Mouse (Mus musculus): ENCODE data around the gene Mfsd12.
A peak's percentile ranks its signal among the peaks of the same experiment; 100 is the strongest.

The Mfsd12 gene

DNA sequence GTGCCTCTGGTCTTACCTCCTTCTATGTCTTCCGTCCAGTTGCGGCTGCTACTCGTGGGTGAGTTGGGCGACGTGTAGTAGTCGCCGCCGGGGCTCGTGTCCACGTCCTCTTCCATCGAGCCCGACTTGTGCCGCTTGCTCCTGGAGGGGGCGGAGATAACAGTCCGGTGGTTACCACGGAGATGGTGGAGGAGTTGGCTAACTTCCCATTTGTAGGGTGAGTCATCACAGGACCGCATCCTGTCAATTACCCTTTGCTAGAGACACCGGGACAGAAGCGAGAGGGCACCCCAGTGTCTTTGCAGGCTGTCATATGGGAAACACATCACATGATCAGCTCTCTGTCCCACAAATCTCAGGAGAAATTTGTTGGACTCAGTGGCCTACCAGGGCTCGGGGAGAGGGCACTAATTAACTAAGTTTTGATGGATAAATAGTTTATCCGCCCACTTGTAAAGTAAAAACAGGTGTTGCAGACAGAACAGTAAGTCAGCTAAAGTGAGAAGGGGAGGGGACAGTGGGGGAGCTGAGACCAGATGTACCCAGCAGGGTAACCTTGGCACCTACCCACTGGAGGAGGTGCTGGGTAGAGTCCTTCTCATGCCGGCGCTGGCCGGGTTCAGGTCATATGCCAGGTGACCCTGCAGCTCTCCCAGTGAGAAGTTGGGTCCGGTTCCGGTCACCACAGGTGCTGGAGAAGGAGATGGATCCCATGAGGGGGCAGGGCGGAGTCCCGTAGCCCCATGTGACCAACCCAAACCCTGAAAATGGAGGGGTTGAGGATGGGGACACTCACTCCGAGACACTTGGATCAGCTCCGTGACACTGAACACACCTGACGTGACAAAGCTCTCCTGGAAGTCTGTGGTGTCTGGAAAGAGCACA is 50.5 kb downstream of the Mfsd12 start:
- TF ChIP-seq GATA4 (IDR thresholded peaks at IDR 0.05; ENCODE audit: insufficient replicate concordance, low read length): peak; percentile 82; the same call in 1 of the 2 replicates

DNA sequence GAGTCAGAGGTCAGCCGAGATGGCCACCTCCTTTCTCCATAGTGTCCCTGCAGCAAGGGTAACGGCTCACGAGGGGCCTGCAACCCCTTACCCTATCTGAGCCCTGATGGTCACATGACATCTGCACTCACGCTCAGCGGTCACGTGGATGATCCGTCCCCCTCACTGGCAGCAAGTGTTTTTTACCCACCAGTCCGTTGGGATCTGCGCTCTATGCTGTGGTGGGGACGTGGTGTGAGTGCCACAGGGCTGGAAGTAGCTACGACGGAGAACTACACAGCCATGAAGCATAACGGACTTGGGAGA is 51.1 kb downstream of the Mfsd12 start:
- no peak for TF ChIP-seq GATA4 (IDR thresholded peaks at IDR 0.05; ENCODE audit: insufficient replicate concordance, low read length)

DNA sequence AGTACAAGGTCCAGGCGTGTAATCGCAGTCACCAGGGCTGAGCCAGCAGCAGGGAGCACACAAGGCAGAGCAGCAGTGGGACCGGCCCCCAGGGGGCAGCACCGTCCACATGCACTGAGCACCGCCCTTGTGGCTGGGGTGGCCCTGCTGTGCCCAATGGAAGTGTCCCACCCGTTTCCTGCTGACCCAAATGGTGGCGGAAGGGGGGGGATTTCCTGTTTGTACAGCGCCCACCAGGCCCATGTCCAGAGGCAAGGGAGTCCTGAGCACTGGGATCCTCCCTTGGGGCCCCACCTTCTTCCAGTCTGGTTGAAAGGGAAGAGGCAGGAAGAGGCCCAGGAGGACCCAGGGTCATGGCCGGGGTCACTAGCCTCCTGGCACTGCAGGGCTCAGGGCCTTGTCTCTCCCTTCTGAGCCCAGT is 51.6 kb downstream of the Mfsd12 start:
- peak; percentile 54; the same call in 1 of the 2 replicates for TF ChIP-seq GATA4 (IDR thresholded peaks at IDR 0.05; ENCODE audit: insufficient replicate concordance, low read length)

DNA sequence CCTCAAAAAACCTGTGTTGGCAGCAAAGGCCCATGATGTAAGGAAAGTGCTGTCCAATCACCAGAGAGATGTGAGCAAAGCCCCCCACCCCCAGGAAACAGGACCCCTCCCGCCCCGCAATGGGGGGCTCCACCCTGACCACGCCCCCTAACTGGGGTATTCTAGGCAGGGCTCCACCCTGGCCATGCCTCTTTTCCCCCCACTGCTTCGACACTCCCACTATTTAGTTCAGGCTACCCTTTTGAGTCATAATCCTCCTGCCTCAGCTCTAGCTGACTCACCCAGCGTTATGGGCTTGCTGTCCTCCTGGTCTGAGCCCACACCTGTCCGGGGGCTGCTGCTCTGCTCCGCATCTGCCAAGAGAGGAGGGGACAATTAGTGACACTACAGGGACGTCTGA is 52.0 kb downstream of the Mfsd12 start:
- no peak for TF ChIP-seq GATA4 (IDR thresholded peaks at IDR 0.05; ENCODE audit: insufficient replicate concordance, low read length)

DNA sequence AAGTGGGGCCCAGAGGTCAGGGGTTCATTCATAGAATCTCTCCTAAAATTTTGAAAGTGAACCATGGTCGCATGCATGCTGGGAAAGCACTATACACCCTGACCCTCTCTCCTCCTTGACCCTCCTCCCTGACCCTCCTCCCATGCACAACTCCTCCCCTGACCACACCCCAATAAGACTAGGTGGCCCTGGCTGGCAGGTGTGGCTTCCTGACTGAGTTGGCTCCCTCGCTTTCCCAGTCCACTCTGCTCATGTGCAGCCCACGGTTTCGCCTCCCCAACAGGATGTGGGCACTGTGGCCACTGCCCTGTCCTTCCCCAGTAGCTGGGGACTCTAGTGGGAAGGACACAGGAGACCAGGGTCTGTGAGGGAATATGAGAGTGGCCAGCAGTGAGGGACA is 53.1 kb downstream of the Mfsd12 start:
- TF ChIP-seq GATA4 (IDR thresholded peaks at IDR 0.05; ENCODE audit: insufficient replicate concordance, low read length): no peak

DNA sequence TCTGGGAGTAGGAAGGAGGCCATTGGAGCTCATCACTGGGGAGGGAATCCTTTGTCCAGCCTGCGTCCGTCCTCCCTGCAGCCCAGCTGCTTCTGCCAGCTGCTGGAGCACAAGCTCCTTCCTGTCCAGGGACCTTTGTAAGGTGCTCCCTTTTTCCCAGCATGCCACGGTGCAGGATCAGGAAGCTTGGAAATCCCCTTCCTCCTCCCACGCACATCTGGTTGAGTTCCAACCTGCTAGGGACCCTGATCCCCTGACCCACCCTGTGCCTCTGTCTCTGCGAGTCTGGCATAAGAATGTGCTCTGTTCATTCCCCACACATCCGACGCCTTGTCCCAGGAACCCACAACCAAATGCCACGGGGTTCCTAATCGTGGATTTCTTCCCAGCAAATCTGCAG is 53.7 kb downstream of the Mfsd12 start:
- no peak for TF ChIP-seq GATA4 (IDR thresholded peaks at IDR 0.05; ENCODE audit: insufficient replicate concordance, low read length)

DNA sequence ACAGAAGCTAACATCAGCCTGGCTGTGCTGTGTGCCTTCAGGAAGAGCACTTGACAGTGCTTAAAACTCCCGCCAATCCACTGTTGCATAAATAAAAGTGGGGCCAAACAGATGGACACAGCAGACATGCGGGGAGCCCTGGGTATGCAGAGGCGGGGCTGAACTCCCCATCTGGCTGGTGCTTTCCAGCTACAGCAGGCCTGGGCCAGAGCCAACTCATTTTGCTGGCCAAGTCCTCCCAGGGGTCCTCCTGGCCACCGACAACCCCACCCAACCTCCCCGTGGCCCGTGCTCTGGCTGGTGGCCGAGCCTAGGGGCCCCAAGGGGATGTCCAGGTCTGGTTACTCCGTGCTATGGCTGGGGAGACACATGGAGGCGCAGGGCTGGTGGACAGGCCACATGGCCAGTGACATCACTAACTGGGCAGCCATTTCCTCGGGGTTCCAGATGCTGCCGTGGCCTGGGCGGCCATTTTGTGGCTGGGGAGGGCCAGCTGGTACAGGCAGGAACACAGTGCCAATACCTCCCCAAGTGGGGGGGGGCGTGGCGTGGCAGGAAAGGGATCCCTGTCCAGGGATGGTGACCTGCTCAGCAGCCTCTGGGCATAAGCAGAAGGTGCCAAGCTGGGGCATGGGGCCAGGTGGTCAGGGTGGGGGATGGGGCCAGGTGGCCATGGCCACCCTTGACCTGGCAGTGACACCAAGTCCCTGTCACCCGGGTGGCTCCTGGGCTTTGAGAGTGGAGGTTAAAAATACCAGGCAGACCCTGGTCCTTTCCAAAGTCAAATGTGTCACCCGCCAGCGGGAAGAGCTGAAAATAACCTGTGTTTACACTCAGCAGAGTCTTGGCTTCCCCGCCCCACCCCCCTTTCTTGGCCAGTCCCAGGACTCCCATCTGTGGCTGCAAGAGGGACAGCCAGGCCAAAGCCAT is 54.4 kb downstream of the Mfsd12 start:
- TF ChIP-seq GATA4 (IDR thresholded peaks at IDR 0.05; ENCODE audit: insufficient replicate concordance, low read length): 0 out of 2 replicates have a peak, but pooled peaks have one; percentile 10

DNA sequence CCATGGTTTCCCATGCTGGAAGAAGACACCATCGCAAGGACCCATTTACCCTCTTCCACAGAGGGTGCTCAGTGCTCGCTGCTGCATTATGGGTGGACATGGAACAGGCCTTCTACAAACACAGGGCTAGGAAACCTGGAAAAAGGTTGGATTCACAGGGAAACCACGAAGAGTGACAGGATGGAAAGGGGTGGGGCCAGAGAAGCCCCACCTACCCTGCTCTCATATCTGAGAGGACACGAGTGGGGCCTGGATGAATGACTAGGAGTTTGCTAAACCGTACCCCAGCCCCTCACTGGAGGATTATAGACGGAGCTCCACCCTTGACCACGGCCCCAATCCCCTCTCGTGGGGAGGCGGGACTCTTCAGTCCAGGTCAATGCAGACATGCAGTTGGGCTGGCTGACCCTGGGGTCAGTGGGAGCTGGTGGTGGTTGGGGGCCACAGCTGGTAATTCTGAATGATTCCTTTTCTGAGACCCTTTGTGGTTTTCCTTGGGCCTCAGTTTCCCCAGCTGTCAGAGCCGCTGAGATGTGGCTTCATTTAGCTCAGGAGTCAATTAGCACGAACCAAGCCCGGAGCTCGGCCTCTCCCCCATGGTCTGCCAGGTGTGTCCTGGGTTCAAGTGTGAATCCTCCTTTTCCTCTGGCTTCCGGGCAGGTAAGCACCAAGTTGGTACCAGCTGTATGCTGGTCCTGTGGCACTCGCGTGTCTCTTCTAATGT is 55.5 kb downstream of the Mfsd12 start:
- TF ChIP-seq GATA4 (IDR thresholded peaks at IDR 0.05; ENCODE audit: insufficient replicate concordance, low read length): no peak

DNA sequence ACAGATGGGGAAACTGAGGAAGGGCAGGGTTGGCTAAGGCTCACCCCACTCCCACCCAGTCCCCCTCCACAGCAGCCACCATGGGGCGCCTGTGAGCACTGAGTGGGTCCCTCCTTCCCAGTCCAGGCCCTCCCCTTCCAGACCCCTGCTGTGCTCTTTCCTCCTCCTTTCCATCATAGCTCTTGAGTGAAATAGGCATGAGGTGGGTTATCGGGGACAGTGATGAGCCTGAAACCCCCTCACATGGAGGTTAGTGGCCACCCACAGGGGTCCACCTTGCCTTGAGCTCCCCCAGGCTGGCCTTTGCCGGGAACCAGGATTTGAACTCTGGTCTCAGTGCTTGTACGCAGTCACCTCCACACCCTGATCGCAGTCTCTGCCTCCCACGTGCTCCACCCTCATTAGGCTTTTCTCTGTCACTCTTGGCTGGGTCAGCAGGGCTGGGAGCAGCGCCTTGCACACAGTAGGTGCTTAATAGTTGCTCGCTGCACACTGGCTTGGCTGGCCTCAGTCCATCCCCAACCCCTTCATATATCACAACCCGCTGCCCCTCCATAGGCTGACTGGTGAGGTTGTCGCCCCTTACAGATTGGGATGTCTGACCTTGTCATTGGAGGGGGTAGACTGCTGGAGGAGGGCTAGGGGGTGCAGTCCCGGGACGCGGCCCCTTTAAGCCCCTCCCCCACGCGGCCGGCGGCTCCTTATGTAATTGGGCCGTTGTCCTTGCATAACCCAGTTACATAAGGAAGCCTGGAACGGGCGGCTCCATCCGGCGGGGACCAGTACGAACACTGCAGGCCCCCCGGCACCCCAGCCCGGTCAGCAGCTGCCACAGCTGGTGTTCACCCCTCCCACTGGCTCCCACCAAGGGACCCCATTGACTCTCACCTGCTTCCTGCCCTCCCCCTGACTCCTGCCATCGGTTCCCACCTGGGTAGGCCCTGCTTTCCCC is 56.3 kb downstream of the Mfsd12 start:
- no peak for TF ChIP-seq GATA4 (IDR thresholded peaks at IDR 0.05; ENCODE audit: insufficient replicate concordance, low read length)

DNA sequence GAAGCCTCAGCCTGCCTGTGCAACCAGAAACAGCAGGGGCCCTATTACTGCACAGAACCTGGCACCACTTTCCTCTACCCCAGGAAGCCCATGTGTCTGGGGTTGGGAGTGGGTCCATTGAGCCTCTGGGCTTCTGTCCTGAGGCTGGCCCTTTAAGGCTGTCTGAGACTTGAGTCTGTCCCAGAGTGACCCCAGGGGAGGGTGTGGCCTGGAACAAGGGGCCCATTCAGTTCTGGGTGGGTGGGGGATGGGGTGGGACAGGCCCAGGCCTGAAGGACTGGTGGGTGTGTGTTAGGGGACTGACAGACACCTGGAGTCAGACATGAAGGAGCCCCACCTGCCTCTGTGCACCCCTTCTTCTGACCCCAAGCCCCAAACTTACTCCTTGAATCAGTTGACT is 57.4 kb downstream of the Mfsd12 start:
- no peak for TF ChIP-seq GATA4 (IDR thresholded peaks at IDR 0.05; ENCODE audit: insufficient replicate concordance, low read length)

DNA sequence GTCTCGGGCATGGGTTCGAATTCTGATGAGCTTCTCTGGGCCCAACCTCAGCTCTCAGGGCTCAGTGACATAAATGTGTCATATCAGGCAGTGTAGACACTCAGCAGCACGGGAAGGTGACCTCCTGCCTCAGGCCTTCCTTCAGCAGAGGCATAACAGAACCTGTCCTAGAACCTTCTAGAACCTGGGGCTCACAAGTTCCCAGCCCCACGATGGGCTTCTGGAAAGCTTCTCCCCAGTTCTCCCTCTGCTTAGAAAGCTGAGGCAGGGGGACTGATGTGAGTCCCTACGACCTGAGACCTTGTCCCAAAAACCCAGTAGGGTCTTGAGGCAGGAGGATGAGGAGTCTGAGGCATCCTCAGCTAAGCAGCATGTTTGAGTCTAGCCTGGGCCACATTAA is 57.9 kb downstream of the Mfsd12 start:
- TF ChIP-seq GATA4 (IDR thresholded peaks at IDR 0.05; ENCODE audit: insufficient replicate concordance, low read length): no peak
